Mouse (Mus musculus) CH12.LX (cell line): ENCODE measurements at regions not wholly inside any gene's neighbourhood (a gene's known extent, or its start where the extent isn't known, plus 50 kb on each side); places are given as distances from the start of the nearest gene placed in this dataset.
A peak's percentile ranks its signal among the peaks of the same experiment; 100 is the strongest.

Experiments
- DNase-seq: peaks from one replicate; pipeline ENCODE4 v3.0.0-alpha.2; 2013; ENCODE audit errors: extremely low read depth
- H3K27ac ChIP-seq: 2 replicates; pipeline ENCODE4 v1.5.1; 2012; ENCODE audit warnings: low read depth, mild to moderate bottlenecking, control low read depth, moderate library complexity; ENCODE audit not compliant: insufficient read depth
- H3K27me3 ChIP-seq: replicated peaks from 2 replicates; pipeline ENCODE3; 2012; ENCODE audit warnings: inconsistent platforms
- H3K36me3 ChIP-seq, 2 experiments: replicated peaks in 1 of 2; 2 replicates each; pipeline versions ENCODE3 to v1.6.1; 2012; ENCODE audit warnings: inconsistent platforms in 1 of 2, low read length in 1 of 2, mild to moderate bottlenecking in 1 of 2, mixed read lengths in 1 of 2, moderate library complexity in 1 of 2; ENCODE audit not compliant: control insufficient read depth in 1 of 2, insufficient read depth in 1 of 2
- H3K4me1 ChIP-seq, 2 experiments: 2 replicates each; pipeline ENCODE4 v1.6.1; 2012; ENCODE audit warnings: inconsistent platforms in 1 of 2, moderate library complexity in 1 of 2; ENCODE audit not compliant: insufficient read depth in 2 of 2, control insufficient read depth in 1 of 2
- H3K4me2 ChIP-seq: 2 replicates; pipeline ENCODE4 v1.6.1; 2012; ENCODE audit warnings: low read depth, mild to moderate bottlenecking, control low read depth; ENCODE audit not compliant: poor library complexity, insufficient read depth, severe bottlenecking
- H3K4me3 ChIP-seq, 3 experiments: fragments of 150-350 bp in 1 of 3; sonication (generic) in 1 of 3; replicated peaks in 1 of 3; 2 replicates each; pipeline versions ENCODE3 to v1.5.1; 2011 to 2012; ENCODE audit warnings: low read depth in 2 of 3, low read length in 2 of 3, mild to moderate bottlenecking in 2 of 3, moderate library complexity in 2 of 3, control low read depth in 1 of 3, improper control_type of control experiment in 1 of 3, inconsistent platforms in 1 of 3, mixed read lengths in 1 of 3; ENCODE audit not compliant: poor library complexity in 1 of 3
- H3K79me2 ChIP-seq: replicated peaks from 2 replicates; pipeline ENCODE4 v1.6.1; 2012; ENCODE audit warnings: mild to moderate bottlenecking, moderate library complexity; ENCODE audit not compliant: control insufficient read depth, poor library complexity, insufficient read depth, severe bottlenecking; ENCODE audit errors: extremely low read depth
- H3K9ac ChIP-seq: 2 replicates; pipeline ENCODE4 v1.6.1; 2012; ENCODE audit warnings: low read depth, mild to moderate bottlenecking, control low read depth, moderate library complexity; ENCODE audit not compliant: insufficient read depth
- H3K9me3 ChIP-seq: replicated peaks from 2 replicates; pipeline ENCODE3; 2012; ENCODE audit warnings: low read length, inconsistent platforms, mixed read lengths
- CHD2 ChIP-seq: IDR thresholded peaks from 2 replicates; pipeline ENCODE4 v1.6.1; 2011; ENCODE audit warnings: low read length, improper control_type of control experiment
- E2F4 ChIP-seq: IDR thresholded peaks from 2 replicates; pipeline ENCODE4 v1.6.1; 2011; ENCODE audit warnings: low read depth, low read length, improper control_type of control experiment; ENCODE audit not compliant: insufficient replicate concordance
- EP300 ChIP-seq: IDR thresholded peaks from 2 replicates; pipeline ENCODE4 v1.6.1; 2011; ENCODE audit warnings: low read length, improper control_type of control experiment
- ETS1 ChIP-seq: conservative IDR thresholded peaks from 2 replicates; pipeline ENCODE4 v1.6.1; 2012; ENCODE audit warnings: low read depth, mild to moderate bottlenecking, inconsistent platforms, low read length, improper control_type of control experiment, moderate library complexity
- GABPA ChIP-seq: IDR thresholded peaks from 2 replicates; pipeline ENCODE4 v1.6.1; 2012; ENCODE audit warnings: low read depth, low read length, improper control_type of control experiment, inconsistent platforms; ENCODE audit not compliant: insufficient replicate concordance
- HCFC1 ChIP-seq: IDR thresholded peaks from 2 replicates; pipeline ENCODE4 v1.6.1; 2012; ENCODE audit warnings: low read depth, mild to moderate bottlenecking, inconsistent platforms, low read length, improper control_type of control experiment
- JUN ChIP-seq: IDR thresholded peaks from 2 replicates; pipeline ENCODE4 v1.6.1; 2011; ENCODE audit warnings: low read depth, mild to moderate bottlenecking, low read length, improper control_type of control experiment, moderate library complexity; ENCODE audit not compliant: insufficient read depth
- KAT2A ChIP-seq: IDR thresholded peaks from 2 replicates; pipeline ENCODE4 v1.6.1; 2012; ENCODE audit warnings: low read length, improper control_type of control experiment, inconsistent platforms; ENCODE audit not compliant: insufficient replicate concordance
- MAFK ChIP-seq: IDR thresholded peaks from 2 replicates; pipeline ENCODE4 v1.6.1; 2011; ENCODE audit warnings: low read length, improper control_type of control experiment; ENCODE audit not compliant: insufficient replicate concordance
- MAZ ChIP-seq: IDR thresholded peaks from 2 replicates; pipeline ENCODE4 v1.6.1; 2012; ENCODE audit warnings: low read depth, mild to moderate bottlenecking, inconsistent platforms, low read length, improper control_type of control experiment, moderate library complexity
- MEF2A ChIP-seq: IDR thresholded peaks from 2 replicates; pipeline ENCODE4 v1.6.1; 2014; ENCODE audit warnings: low read depth, mild to moderate bottlenecking, inconsistent platforms, low read length, improper control_type of control experiment, borderline replicate concordance
- MXI1 ChIP-seq: IDR thresholded peaks from 2 replicates; pipeline ENCODE4 v1.6.1; 2011; ENCODE audit warnings: mild to moderate bottlenecking, low read depth, low read length, improper control_type of control experiment
- MYC ChIP-seq: IDR thresholded peaks from 2 replicates; pipeline ENCODE4 v1.6.1; 2011; ENCODE audit warnings: low read depth, mild to moderate bottlenecking, improper control_type of control experiment, low read length
- NRF1 ChIP-seq: IDR thresholded peaks from 2 replicates; pipeline ENCODE4 v1.6.1; 2014; ENCODE audit warnings: low read depth, mild to moderate bottlenecking, inconsistent platforms, low read length, improper control_type of control experiment, moderate library complexity
- POLR2AphosphoS2 ChIP-seq: IDR thresholded peaks from 2 replicates; pipeline ENCODE4 v1.6.1; 2011; ENCODE audit warnings: low read depth, low read length, improper control_type of control experiment
- RAD21 ChIP-seq: IDR thresholded peaks from 2 replicates; pipeline ENCODE4 v1.6.1; 2011; ENCODE audit warnings: low read depth, mild to moderate bottlenecking, low read length, improper control_type of control experiment, moderate library complexity
- RCOR1 ChIP-seq: conservative IDR thresholded peaks from 2 replicates; pipeline ENCODE4 v1.6.1; 2012; ENCODE audit warnings: low read depth, mild to moderate bottlenecking, inconsistent platforms, low read length, improper control_type of control experiment
- SIN3A ChIP-seq: IDR thresholded peaks from 2 replicates; pipeline ENCODE4 v1.6.1; 2012; ENCODE audit warnings: low read length, improper control_type of control experiment, inconsistent platforms
- SMC3 ChIP-seq: IDR thresholded peaks from 2 replicates; pipeline ENCODE4 v1.6.1; 2011; ENCODE audit warnings: low read depth, low read length, improper control_type of control experiment
- TBP ChIP-seq: conservative IDR thresholded peaks from 2 replicates; pipeline ENCODE4 v1.6.1; 2011; ENCODE audit warnings: low read depth, low read length, improper control_type of control experiment
- USF2 ChIP-seq: conservative IDR thresholded peaks from 2 replicates; pipeline ENCODE4 v1.6.1; 2011; ENCODE audit warnings: low read depth, low read length, improper control_type of control experiment
- ZKSCAN1 ChIP-seq: IDR thresholded peaks from 2 replicates; pipeline ENCODE4 v1.6.1; 2012; ENCODE audit warnings: low read depth, inconsistent platforms, low read length, improper control_type of control experiment, borderline replicate concordance
- dilution Hi-C: fragments of 300-500 bp; cut with MboI; formaldehyde crosslinking; loops from 2 replicates; pipeline ENCODE4 v1.14.3; 2020; ENCODE audit warnings: low sequenced_read_pairs; ENCODE audit not compliant: extremely low pct_unique_long_range_greater_than_20kb, extremely low pct_ligation_motif_present
- in situ Hi-C: fragments of 300-500 bp; cut with MboI; formaldehyde crosslinking; loops from 3 replicates; pipeline ENCODE4 v1.14.3; 2019; ENCODE audit warnings: low sequenced_read_pairs, low pct_ligation_motif_present, low pct_unique_long_range_greater_than_20kb, mixed read lengths

- no peaks in the 10 kb centered on the region; a peak in 1 of 4 replicates for H3K4me1 ChIP-seq
- DNase-seq: no peak
- H3K36me3 ChIP-seq: no peaks in the 10 kb centered on the region
- no peaks in the 10 kb centered on the region for H3K79me2 ChIP-seq
- no peak overlapping the region for H3K4me3 ChIP-seq
- H3K9ac ChIP-seq: no peak overlapping the region
- TF ChIP-seq EP300: 0 out of 2 replicates have a peak, but pooled peaks have one; percentile 30
- TF ChIP-seq MAFK: no peak
- in situ Hi-C loops (no loop called here), dilution Hi-C loops (no loop called here)
- H3K27me3 ChIP-seq: no peaks in the 10 kb centered on the region
- H3K9me3 ChIP-seq: no peaks in the 10 kb centered on the region
- no peak overlapping the region for H3K27ac ChIP-seq
- H3K4me2 ChIP-seq: peak overlapping the region; percentile 52; the same call in 1 of the 2 replicates
Observed at GRCm38 (mm10) chr3:137156250-137156975, 184.5 kb upstream of the Emcn start.

GRCm38 (mm10) chr3:137189035-137189434 lies 151.8 kb upstream of the Emcn start:
- Histone ChIP-seq H3K4me1 (peaks cover 4 to 10% of the 10 kb centered on the region in 2 experiments; a peak in 3 of 4 replicates), H3K4me3 (no peak overlapping the region)

GRCm38 (mm10) chr3:137190489-137190888 lies 150.4 kb upstream of the Emcn start:
- Histone ChIP-seq H3K4me3 (no peak overlapping the region), H3K9ac (no peak overlapping the region), H3K9me3 (no peaks in the 10 kb centered on the region), H3K36me3 (no peaks in the 10 kb centered on the region), H3K79me2 (no peaks in the 10 kb centered on the region), H3K27me3 (no peaks in the 10 kb centered on the region), H3K4me2 (no peak overlapping the region), H3K4me1 (peaks cover 4 to 10% of the 10 kb centered on the region in 2 experiments; a peak in 3 of 4 replicates), H3K27ac (no peak overlapping the region)
- peak; percentile 24 for DNase-seq
- dilution Hi-C loops (no loop called here), in situ Hi-C loops (no loop called here)
- TF ChIP-seq GABPA (no peak), ETS1 (no peak), MEF2A (no peak), ZKSCAN1 (no peak), POLR2AphosphoS2 (no peak), EP300 (no peak), MAZ (no peak), NRF1 (no peak), SIN3A (no peak), SMC3 (no peak), MXI1 (no peak), E2F4 (no peak)

More at GRCm38 (mm10) chr3:137189035-137189434, 151.8 kb upstream of the Emcn start:
- H3K4me2 ChIP-seq: no peak overlapping the region
- in situ Hi-C loops (no loop called here), dilution Hi-C loops (no loop called here)
- H3K79me2 ChIP-seq: no peaks in the 10 kb centered on the region
- TF ChIP-seq MYC: no peak
- no peak for TF ChIP-seq RCOR1
- no peak for TF ChIP-seq EP300
- no peak for TF ChIP-seq POLR2AphosphoS2
- no peak for TF ChIP-seq ZKSCAN1
- TF ChIP-seq JUN: no peak
- no peak for TF ChIP-seq KAT2A
- no peak for TF ChIP-seq RAD21
- TF ChIP-seq ETS1: no peak
- no peak for TF ChIP-seq CHD2
- no peak for TF ChIP-seq TBP
- no peak for TF ChIP-seq HCFC1
- no peak for TF ChIP-seq MAZ
- TF ChIP-seq USF2: no peak
- TF ChIP-seq NRF1: no peak
- no peak for TF ChIP-seq SIN3A
- DNase-seq: no peak
- no peak overlapping the region for H3K27ac ChIP-seq
- no peak overlapping the region for H3K9ac ChIP-seq
- no peaks in the 10 kb centered on the region for H3K36me3 ChIP-seq
- H3K9me3 ChIP-seq: no peaks in the 10 kb centered on the region
- H3K27me3 ChIP-seq: no peaks in the 10 kb centered on the region
